Mouse (Mus musculus) intestine, postnatal 0 days (tissue): ENCODE measurements around the gene Ric1. TPM values are rescaled to one million over a fixed set of nuclear protein-coding genes. Genes with fewer than 3 reads are reported as not detected.

Experiments used
- ATAC-seq: fragments of 200-750 bp; cut with Nextera tagmentation; 2 replicates; pipeline ENCODE4 v1.8.0; 2017; ENCODE audit warnings: mild to moderate bottlenecking, moderate TSS enrichment, moderate library complexity
- H3K27ac ChIP-seq: fragments of 300-500 bp; sonication (generic); 2 replicates; pipeline ENCODE4 v1.5.1; 2014; ENCODE audit warnings: mild to moderate bottlenecking, low read depth, low read length, moderate library complexity
- H3K27me3 ChIP-seq: fragments of 300-500 bp; sonication (generic); replicated peaks from 2 replicates; pipeline ENCODE4 v1.6.1; 2014; ENCODE audit warnings: low read length, mixed read lengths; ENCODE audit not compliant: control insufficient read depth, insufficient read depth
- H3K36me3 ChIP-seq: fragments of 300-500 bp; sonication (generic); 2 replicates; pipeline ENCODE4 v1.6.1; 2014; ENCODE audit warnings: mild to moderate bottlenecking, moderate library complexity; ENCODE audit not compliant: control insufficient read depth, insufficient read depth
- H3K4me1 ChIP-seq: fragments of 300-500 bp; sonication (generic); replicated peaks from 2 replicates; pipeline ENCODE4 v1.6.1; 2014; ENCODE audit warnings: antibody characterized with exemption, low read length, mixed read lengths; ENCODE audit not compliant: control insufficient read depth, insufficient read depth
- H3K4me2 ChIP-seq: fragments of 300-500 bp; sonication (generic); replicated peaks from 2 replicates; pipeline ENCODE4 v1.6.1; 2014; ENCODE audit warnings: low read depth, mild to moderate bottlenecking, moderate library complexity
- H3K4me3 ChIP-seq: fragments of 300-500 bp; sonication (generic); 2 replicates; pipeline ENCODE4 v1.5.1; 2014; ENCODE audit warnings: low read depth, low read length
- H3K9ac ChIP-seq: fragments of 300-500 bp; sonication (generic); 2 replicates; pipeline ENCODE4 v1.6.1; 2014; ENCODE audit warnings: mild to moderate bottlenecking, low read depth, low read length
- H3K9me3 ChIP-seq: fragments of 300-500 bp; sonication (generic); 2 replicates; pipeline ENCODE4 v1.6.1; 2016; ENCODE audit warnings: mixed run types; ENCODE audit not compliant: control insufficient read depth
- CTCF ChIP-seq: sonication (generic); IDR thresholded peaks from 2 replicates; pipeline ENCODE4 v1.5.1; 2016; ENCODE audit warnings: low read depth, mild to moderate bottlenecking, control low read depth, antibody characterized with exemption, moderate library complexity
- WGBS: fragments of 180-500 bp; shearing (Covaris S2); extraction: QIAGEN DNeasy Blood & Tissue Kit; methylation state at CpG from one replicate; pipeline ENCODE4 v1.1.7; 2014; 5-methylcytosine and 5-hydroxymethylcytosine counted together
- polyA plus RNA-seq: library from polyadenylated mRNA; unstranded; fragments of >200 nt; fragmentation: Nextera tagmentation; extraction: Ambion mirVana; gene quantifications from 2 replicates; pipeline ENCODE4 v1.2.1, GENCODE M21; 2015

The Ric1 gene
- polyA plus RNA-seq, 1 experiment from 2014 or later, result 10.2 TPM

DNA sequence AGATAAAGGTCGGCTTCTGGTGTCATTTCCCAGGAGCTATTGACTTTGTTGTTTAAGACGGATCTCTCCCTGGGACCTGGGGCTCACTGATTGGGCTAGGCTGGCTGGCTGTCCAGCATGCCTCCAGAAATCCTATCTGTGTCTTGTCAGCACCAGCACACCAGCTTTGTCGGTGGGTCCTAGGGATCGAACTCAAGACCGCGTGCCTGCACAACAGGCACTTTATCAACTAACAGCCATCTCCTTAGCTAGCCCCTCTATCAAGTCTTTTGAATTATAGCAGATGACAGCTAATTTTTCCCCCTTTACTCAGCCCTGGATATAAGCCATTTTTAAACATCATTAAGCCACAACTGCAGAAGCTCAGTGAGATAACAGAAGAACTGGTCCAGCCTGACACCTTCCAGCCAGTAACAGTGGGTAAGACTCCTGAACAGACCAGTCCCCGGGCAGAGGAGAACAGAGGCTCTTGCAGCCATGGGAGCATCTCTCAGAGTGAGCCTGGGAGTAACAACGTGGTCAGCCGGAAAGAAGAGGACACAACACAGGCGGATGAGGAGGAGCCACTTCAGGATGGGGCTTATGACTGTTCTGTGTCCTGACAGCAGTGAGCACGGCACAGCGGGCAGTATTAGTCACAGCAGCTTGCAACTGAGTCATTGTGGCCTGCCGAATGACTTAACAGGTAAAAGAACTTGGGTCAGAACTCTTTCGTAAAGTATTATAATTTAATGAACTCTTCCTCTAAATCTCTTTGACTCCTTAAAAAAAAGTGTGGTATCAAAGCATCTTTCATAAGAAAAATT lies 81.7 kb downstream of the Ric1 start:
- H3K4me1 ChIP-seq, result no peaks in the 10 kb centered on the region
- H3K4me3 ChIP-seq, result no peak overlapping the region
- H3K9me3 ChIP-seq, result no peaks in the 10 kb centered on the region
- H3K27ac ChIP-seq, result no peak overlapping the region
- ATAC-seq, result no peak
- no peak overlapping the region for H3K9ac ChIP-seq
- WGBS, result 84% methylated on average over 14 of the region's 14 CpGs
- no peaks in the 10 kb centered on the region for H3K27me3 ChIP-seq
- TF ChIP-seq CTCF, result no peak
- H3K36me3 ChIP-seq, result peaks cover 48% of the 10 kb centered on the region
- H3K4me2 ChIP-seq, result no peak overlapping the region

DNA sequence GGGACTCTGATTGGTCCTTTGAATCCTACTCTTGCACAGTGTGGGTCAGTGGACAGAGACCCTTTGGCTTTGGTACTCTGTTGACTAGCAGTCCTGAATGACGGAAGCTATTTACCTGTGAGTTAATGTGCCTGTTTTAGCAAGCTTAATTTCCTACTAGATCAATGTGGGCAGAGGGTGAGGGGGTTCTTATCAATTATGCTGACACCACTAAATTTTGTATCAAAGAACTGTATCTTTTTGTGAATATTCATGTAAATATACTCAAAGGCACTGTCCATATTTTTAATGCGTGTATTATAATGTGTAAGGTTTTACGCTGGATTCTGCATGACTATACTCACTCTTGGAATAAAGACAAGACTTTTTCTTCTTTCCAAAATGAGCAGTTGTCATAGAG lies 82.6 kb downstream of the Ric1 start:
- TF ChIP-seq CTCF, result no peak
- no peak for ATAC-seq
- Histone ChIP-seq H3K4me3 (no peak overlapping the region), H3K4me2 (no peak overlapping the region), H3K36me3 (peaks cover 40% of the 10 kb centered on the region), H3K27me3 (no peaks in the 10 kb centered on the region), H3K4me1 (no peaks in the 10 kb centered on the region), H3K27ac (no peak overlapping the region), H3K9me3 (no peaks in the 10 kb centered on the region), H3K9ac (no peak overlapping the region)
- WGBS, result 94% methylated on average over 3 of the region's 3 CpGs

DNA sequence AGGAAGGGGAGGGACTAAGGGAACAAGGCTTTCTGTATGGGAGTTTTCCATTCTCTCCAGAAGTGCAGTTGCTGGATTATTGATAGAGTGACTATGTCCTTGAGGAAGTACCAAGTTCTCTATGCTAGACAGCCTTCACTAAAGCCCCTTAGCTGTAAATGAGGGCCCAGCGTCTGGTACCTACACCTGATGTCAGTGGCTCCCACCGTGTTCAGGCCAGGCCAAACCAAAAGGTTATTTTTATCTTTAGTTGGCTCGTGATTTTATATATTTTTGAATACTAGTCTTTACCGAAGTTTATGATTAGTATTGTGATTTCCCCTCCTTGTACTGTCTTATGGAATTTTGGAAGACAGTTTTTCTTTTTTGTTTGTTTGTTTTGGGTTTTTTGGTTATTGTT lies 85.4 kb downstream of the Ric1 start:
- Histone ChIP-seq H3K9ac (no peak overlapping the region), H3K27ac (no peak overlapping the region), H3K4me1 (no peaks in the 10 kb centered on the region), H3K4me3 (no peak overlapping the region), H3K36me3 (peaks cover 42% of the 10 kb centered on the region), H3K4me2 (no peak overlapping the region), H3K27me3 (no peaks in the 10 kb centered on the region), H3K9me3 (no peaks in the 10 kb centered on the region)
- no peak for TF ChIP-seq CTCF
- no peak for ATAC-seq
- WGBS, result 85% methylated on average over 4 of the region's 4 CpGs

DNA sequence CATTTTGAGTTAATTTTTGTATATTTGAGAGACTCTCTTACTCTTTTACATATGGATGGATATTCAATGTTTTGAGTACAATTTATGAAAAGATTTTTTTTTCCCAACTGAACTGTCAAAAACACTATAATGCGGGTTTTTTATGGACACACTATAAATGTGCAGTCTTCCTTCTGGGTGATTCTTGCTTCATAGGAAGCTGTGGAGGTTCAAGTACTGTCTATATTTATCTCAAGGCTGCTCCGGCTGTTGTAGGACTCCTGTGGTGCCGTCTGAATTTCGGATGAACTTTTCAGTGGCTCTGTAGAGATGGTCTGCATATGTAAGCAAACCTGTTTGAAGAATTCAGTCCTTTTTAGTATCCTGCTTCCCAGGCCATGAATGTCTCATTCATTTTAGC lies 86.1 kb downstream of the Ric1 start:
- Histone ChIP-seq H3K27ac (no peak overlapping the region), H3K9ac (no peak overlapping the region), H3K4me3 (no peak overlapping the region), H3K4me2 (no peak overlapping the region), H3K4me1 (no peaks in the 10 kb centered on the region), H3K36me3 (peaks cover 42% of the 10 kb centered on the region), H3K27me3 (no peaks in the 10 kb centered on the region), H3K9me3 (no peaks in the 10 kb centered on the region)
- 58% methylated on average over 4 of the region's 4 CpGs for WGBS
- no peak for ATAC-seq
- TF ChIP-seq CTCF, result no peak

DNA sequence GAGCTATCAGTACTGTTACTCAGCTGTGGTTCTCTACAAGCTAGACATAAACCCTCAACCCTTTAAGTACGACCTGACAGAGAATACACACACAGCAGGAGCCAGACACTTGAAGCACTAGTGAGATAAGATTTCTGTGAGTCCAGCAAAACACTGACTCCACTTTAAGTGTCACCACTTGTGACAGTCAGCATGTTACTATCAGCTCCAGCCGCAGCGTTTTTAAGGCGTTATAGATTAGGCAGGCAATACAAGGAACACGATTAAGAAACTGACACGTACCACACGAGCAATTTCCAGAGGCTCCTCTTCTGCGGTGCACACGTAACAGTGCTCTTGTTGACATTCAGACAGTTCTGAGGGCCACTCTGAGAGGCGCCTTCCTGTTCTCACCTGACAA lies 88.8 kb downstream of the Ric1 start:
- H3K27ac ChIP-seq, result peak overlapping the region; percentile 65; the same call in 1 of the 2 replicates
- no peak for TF ChIP-seq CTCF
- peak; percentile 84 for ATAC-seq
- 56% methylated on average over 10 of the region's 10 CpGs for WGBS
- H3K9me3 ChIP-seq, result no peaks in the 10 kb centered on the region
- H3K36me3 ChIP-seq, result peaks cover 37% of the 10 kb centered on the region
- H3K9ac ChIP-seq, result no peak overlapping the region
- no peaks in the 10 kb centered on the region for H3K4me1 ChIP-seq
- H3K4me3 ChIP-seq, result no peak overlapping the region
- H3K4me2 ChIP-seq, result no peak overlapping the region
- H3K27me3 ChIP-seq, result no peaks in the 10 kb centered on the region

DNA sequence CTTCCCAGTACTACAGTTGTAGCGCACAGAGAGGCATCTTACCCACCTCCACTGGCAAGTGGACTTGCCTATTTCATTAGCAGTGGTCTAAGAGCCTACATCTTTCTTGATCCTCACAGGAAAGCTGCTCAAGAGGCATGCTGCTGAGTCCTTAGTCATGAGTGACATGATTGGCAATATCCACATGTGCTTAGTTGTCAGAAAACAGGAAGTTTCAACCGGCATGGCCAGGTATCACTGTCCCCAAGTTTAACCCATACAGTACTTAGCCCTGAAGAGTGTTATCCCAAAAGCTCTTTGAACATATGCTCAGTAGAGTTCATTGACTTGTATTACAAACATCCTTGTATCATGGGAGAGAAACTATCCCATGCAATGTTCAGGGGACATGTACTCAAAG lies 90.0 kb downstream of the Ric1 start:
- no peak overlapping the region for H3K9ac ChIP-seq
- no peaks in the 10 kb centered on the region for H3K4me1 ChIP-seq
- no peak overlapping the region for H3K4me3 ChIP-seq
- H3K27ac ChIP-seq, result no peak overlapping the region; the same call in 1 of the 2 replicates
- no peaks in the 10 kb centered on the region for H3K27me3 ChIP-seq
- ATAC-seq, result no peak
- no peaks in the 10 kb centered on the region for H3K9me3 ChIP-seq
- H3K36me3 ChIP-seq, result peaks cover 37% of the 10 kb centered on the region
- TF ChIP-seq CTCF, result no peak
- 71% methylated on average over 2 of the region's 2 CpGs for WGBS
- no peak overlapping the region for H3K4me2 ChIP-seq
